Mouse (Mus musculus): Measurements from ENCODE around the gene Pi4k2a.

GRCm38 (mm10) chr19:42139724-42140517, 49.7 kb downstream of the Pi4k2a start:
- no peak for TF ChIP-seq MAX (IDR thresholded peaks at IDR 0.05)
- no peak for TF ChIP-seq CTCF (IDR thresholded peaks at IDR 0.05; ENCODE audit: control insufficient read depth, insufficient read depth, insufficient read length)
- no peak for TF ChIP-seq USF1 (IDR thresholded peaks at IDR 0.05; ENCODE audit: low read depth)
- TF ChIP-seq FOSL1 (IDR thresholded peaks at IDR 0.05; ENCODE audit: insufficient read depth, low read length, poor library complexity, severe bottlenecking): no peak
- no peak for TF ChIP-seq MYOG (IDR thresholded peaks at IDR 0.05; ENCODE audit: control insufficient read depth, extremely low read depth, insufficient read length)
